10 mouse cellular contexts compared by ENCODE assay signal in the genomic region with DNA sequence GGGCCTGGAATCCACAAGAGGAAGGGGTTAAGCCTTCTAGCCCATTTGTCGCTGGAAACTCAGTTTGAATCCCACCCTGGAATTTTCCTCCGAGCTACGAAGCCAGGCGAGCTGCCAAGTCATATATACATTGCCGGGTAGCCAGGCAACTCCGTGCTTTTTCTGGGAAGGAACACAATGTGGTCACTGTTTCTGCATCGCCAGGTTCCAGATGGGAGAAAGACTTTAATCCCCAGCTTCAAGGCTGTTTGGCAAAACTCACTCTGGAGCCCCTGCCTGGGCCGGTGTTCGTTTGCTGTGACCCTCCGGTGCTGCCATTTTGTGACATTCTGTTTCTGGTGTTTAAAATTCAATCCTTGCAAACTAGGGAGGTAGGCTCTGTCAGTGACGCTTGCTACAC. TPM values are rescaled to one million over a fixed set of nuclear protein-coding genes. Genes with fewer than 3 reads are reported as not detected.
DNase-seq lines count a peak whose midpoint lies in the region; ATAC-seq and TF ChIP-seq lines count a peak whose summit lies in the region.
"Had no signal": no experiment of that assay in that cellular context is flagged by ENCODE, and none has a peak within 500 bp of the region (broad histone marks: within the 10 kb centered on the region; RNA-seq: fewer than 3 reads in every experiment).

No protein-coding gene starts in this region.

- no peak for TF ChIP-seq CTCF in heart, postnatal 0 days (IDR thresholded peaks at IDR 0.05; ENCODE audit: low read depth)
- TF ChIP-seq CTCF in embryonic fibroblast, embryonic 13.5 days (IDR thresholded peaks at IDR 0.05; ENCODE audit: borderline replicate concordance, insufficient read depth, low read length) = no peak

- peaks cover 34% of the 10 kb centered on the region for H3K4me1 ChIP-seq in heart, postnatal 0 days (ENCODE audit: control insufficient read depth, insufficient read depth)
- peaks cover 30% of the 10 kb centered on the region for H3K4me1 ChIP-seq in embryonic fibroblast, embryonic 13.5 days (ENCODE audit: control insufficient read depth, insufficient read depth, low read length)
- peaks cover 57% of the 10 kb centered on the region for H3K4me1 ChIP-seq in limb, embryonic 15.5 days

- H3K27ac ChIP-seq in heart, postnatal 0 days (ENCODE audit: low read depth) = peak overlapping the region; percentile 23; the same call in 1 of the 2 replicates
- peak overlapping the region; percentile 80 for H3K27ac ChIP-seq in embryonic fibroblast, embryonic 13.5 days (ENCODE audit: insufficient read depth, low read length)
- H3K27ac ChIP-seq in limb, embryonic 15.5 days = peak overlapping the region; percentile 95

- 30% methylated on average over 11 of the region's 11 CpGs for WGBS in heart, postnatal 0 days
- 5% methylated on average over 11 of the region's 11 CpGs for WGBS in limb, embryonic 15.5 days

- TF ChIP-seq EP300 in heart, postnatal 0 days (IDR thresholded peaks at IDR 0.05; ENCODE audit: low read depth) = no peak

- no peak overlapping the region for H3K4me2 ChIP-seq in heart, postnatal 0 days (ENCODE audit: low read depth, low read length)
- no peak overlapping the region for H3K4me2 ChIP-seq in limb, embryonic 15.5 days

- peak; percentile 50 for DNase-seq in heart, postnatal 0 days (ENCODE audit: low spot score)
- no peak for DNase-seq in heart, postnatal 36 days
- peak; percentile 49 for DNase-seq in NIH3T3 (ENCODE audit: low read depth)
- DNase-seq in ovary, postnatal 10 days (ENCODE audit: low spot score) = no peak
- no peak for DNase-seq in adrenal gland, postnatal 25 days
- DNase-seq: kidney, adult 2 months had no signal

- ATAC-seq in heart, postnatal 0 days (ENCODE audit: insufficient read depth, low read depth) = no peak
- ATAC-seq in limb, embryonic 15.5 days (ENCODE audit: insufficient number of reproducible peaks, low FRiP score, low TSS enrichment, low read depth) = peak; percentile 78
- ATAC-seq in erythroblast, adult 5-6 weeks (replicated peaks; ENCODE audit: low FRiP score, poor library complexity, severe bottlenecking) = no peak

- H3K4me3 ChIP-seq in heart, postnatal 0 days (ENCODE audit: low read depth, low read length) = no peak overlapping the region
- no peak overlapping the region for H3K4me3 ChIP-seq in embryonic fibroblast, embryonic 13.5 days (ENCODE audit: insufficient read depth, low read length)
- no peak overlapping the region for H3K4me3 ChIP-seq in limb, embryonic 15.5 days

- no peak overlapping the region for H3K9ac ChIP-seq in heart, postnatal 0 days (replicated peaks; ENCODE audit: low read depth, low read length)
- H3K9ac ChIP-seq in limb, embryonic 15.5 days = no peak overlapping the region

- no peaks in the 10 kb centered on the region for H3K36me3 ChIP-seq in heart, postnatal 0 days (replicated peaks; ENCODE audit: control insufficient read depth, insufficient read depth, low read length)
- H3K36me3 ChIP-seq in limb, embryonic 15.5 days = no peaks in the 10 kb centered on the region

- no peak for TF ChIP-seq POLR2A in embryonic fibroblast, embryonic 13.5 days (IDR thresholded peaks at IDR 0.05; ENCODE audit: low read depth, low read length)

- no peaks in the 10 kb centered on the region for H3K27me3 ChIP-seq in heart, postnatal 0 days (ENCODE audit: control insufficient read depth, insufficient read depth, low read length)
- no peaks in the 10 kb centered on the region for H3K27me3 ChIP-seq in limb, embryonic 15.5 days

- intact Hi-C loops in heart, postnatal 36 days (cut with DNase I) = no loop called here

- no peaks in the 10 kb centered on the region for H3K9me3 ChIP-seq in heart, postnatal 0 days (replicated peaks; ENCODE audit: control insufficient read depth, low read length)
- H3K9me3 ChIP-seq in limb, embryonic 15.5 days = no peaks in the 10 kb centered on the region

RNA-seq across cellular contexts. Expression of a gene that starts 51.2 kb away (rescaled TPM):
- total RNA-seq in heart, postnatal 0 days (2014; rRNA removed; ENCODE audit: low replicate concordance) = 3.1 and 3.2 TPM in 2 replicates
- 1.7 and 2.2 TPM in 2 replicates for polyA plus RNA-seq in heart, postnatal 0 days (2015; fragmentation: Nextera tagmentation; extraction: Ambion mirVana)
- total RNA-seq in heart, postnatal 36 days (2021) = under 1 TPM; 0.08 to 0.17 TPM
- 1.5 and 4.9 TPM in 2 replicates for polyA plus RNA-seq in embryonic fibroblast, embryonic 13.5 days (2011; ENCODE audit: insufficient read length, low read depth, missing spikeins)
- polyA plus RNA-seq in limb, embryonic 15.5 days (2015; fragmentation: Nextera tagmentation; extraction: Ambion mirVana) = 9.6 and 10.7 TPM in 2 replicates
- 0.19 TPM in 1 of 2 replicates, not detected in the other for total RNA-seq in erythroblast, adult 5-6 weeks (2015; ENCODE audit: low replicate concordance)
- total RNA-seq in erythroblast, adult 5-6 weeks (2017; ENCODE audit: low replicate concordance) = not detected in 2 replicates
- 1.2 and 1.7 TPM in 2 replicates for total RNA-seq in adrenal gland, postnatal 25 days (2021)
- total RNA-seq: neutrophil, adult 5-6 weeks had no signal

RNA-seq across cellular contexts. Expression of a gene that starts 51.3 kb away (rescaled TPM):
- total RNA-seq in heart, postnatal 0 days (2014; rRNA removed; ENCODE audit: low replicate concordance) = 53.7 and 55.9 TPM in 2 replicates
- 26.3 and 28.5 TPM in 2 replicates for polyA plus RNA-seq in heart, postnatal 0 days (2015; fragmentation: Nextera tagmentation; extraction: Ambion mirVana)
- 10 to 100 TPM in 1 of 2 experiments, 1 to 10 TPM in 1; 7.6 to 11.3 TPM for total RNA-seq in heart, postnatal 36 days (2021)
- polyA plus RNA-seq in embryonic fibroblast, embryonic 13.5 days (2011; ENCODE audit: insufficient read length, low read depth, missing spikeins) = 69.0 and 168 TPM in 2 replicates
- polyA plus RNA-seq in limb, embryonic 15.5 days (2015; fragmentation: Nextera tagmentation; extraction: Ambion mirVana) = 213 and 261 TPM in 2 replicates
- total RNA-seq in erythroblast, adult 5-6 weeks (2015; ENCODE audit: low replicate concordance) = not detected in 2 replicates
- total RNA-seq in erythroblast, adult 5-6 weeks (2017; ENCODE audit: low replicate concordance) = not detected in 2 replicates
- 32.2 and 49.5 TPM in 2 replicates for total RNA-seq in adrenal gland, postnatal 25 days (2021)
- total RNA-seq: neutrophil, adult 5-6 weeks had no signal

Comparison
In these comparisons a context has a peak if more than half of its experiments do, and no peak if none do; other contexts are left out.
1. DNase-seq: peak in heart, postnatal 0 days (single experiment) and NIH3T3 (single experiment); none in heart, postnatal 36 days (0 of 2), ovary, postnatal 10 days (single experiment) and adrenal gland, postnatal 25 days (single experiment).
2. H3K27ac ChIP-seq: peak in every context shown above with its lines; median percentile 95 in limb, embryonic 15.5 days; 80 in embryonic fibroblast, embryonic 13.5 days; 23 in heart, postnatal 0 days.
3. RNA of a gene that starts 51.3 kb away (total RNA-seq): 53.7 to 55.9 TPM in heart, postnatal 0 days, 32.2 to 49.5 TPM in adrenal gland, postnatal 25 days and 7.6 to 11.3 TPM in heart, postnatal 36 days; not detected in erythroblast, adult 5-6 weeks; every median in the first group is over 4 times any median in the second.